Mouse (Mus musculus) G1E (cell line): Measurements from ENCODE around the gene Xpo4. TPM values are rescaled to one million over a fixed set of nuclear protein-coding genes. Genes with fewer than 3 reads are reported as not detected.

Experiments used
- ATAC-seq: 2 replicates; pipeline ENCODE4 v1.8.0; 2016; ENCODE audit warnings: mild to moderate bottlenecking; ENCODE audit not compliant: insufficient number of reproducible peaks, poor library complexity, low FRiP score, severe bottlenecking; ENCODE audit errors: extremely low read depth
- DNase-seq: peaks from one replicate; pipeline ENCODE4 v3.0.0; 2012; ENCODE audit warnings: low spot score
- H3K27me3 ChIP-seq: 2 replicates; pipeline ENCODE4 v1.6.1; 2012; ENCODE audit warnings: mild to moderate bottlenecking, low read length, inconsistent platforms; ENCODE audit not compliant: insufficient read depth
- H3K36me3 ChIP-seq: replicated peaks from 2 replicates; pipeline ENCODE3; 2012; ENCODE audit warnings: mild to moderate bottlenecking, inconsistent platforms
- H3K4me1 ChIP-seq: 2 replicates; pipeline ENCODE4 v1.6.1; 2012; ENCODE audit warnings: low read depth, low read length, inconsistent platforms, mixed read lengths; ENCODE audit not compliant: insufficient read depth
- H3K4me3 ChIP-seq: 2 replicates; pipeline ENCODE4 v1.5.1; 2012; ENCODE audit warnings: low read depth, mild to moderate bottlenecking, inconsistent platforms, low read length, moderate library complexity, mixed read lengths
- H3K9me3 ChIP-seq: replicated peaks from 2 replicates; pipeline ENCODE4 v1.6.1; 2012; ENCODE audit warnings: inconsistent platforms
- CTCF ChIP-seq: IDR thresholded peaks from 2 replicates; pipeline ENCODE4 v1.5.1; 2012; ENCODE audit warnings: low read depth, low read length, inconsistent platforms, mixed read lengths
- GATA1 ChIP-seq: IDR thresholded peaks from 2 replicates; pipeline ENCODE4 v1.6.1; 2012; ENCODE audit warnings: borderline replicate concordance, low read length, inconsistent platforms, mixed read lengths
- GATA2 ChIP-seq: IDR thresholded peaks from 2 replicates; pipeline ENCODE4 v1.6.1; 2012; ENCODE audit warnings: low read depth, low read length, inconsistent platforms, borderline replicate concordance
- POLR2AphosphoS5 ChIP-seq: IDR thresholded peaks from 2 replicates; pipeline ENCODE4 v1.6.1; 2012; ENCODE audit warnings: low read depth, low read length, inconsistent platforms; ENCODE audit not compliant: insufficient replicate concordance
- TAL1 ChIP-seq: conservative IDR thresholded peaks from 2 replicates; pipeline ENCODE4 v1.6.1; 2012; ENCODE audit warnings: low read depth, low read length, inconsistent platforms, mixed read lengths
- polyA plus RNA-seq: library from polyadenylated mRNA; stranded (reverse); fragments of >175 nt; gene quantifications from 2 replicates; pipeline ENCODE4 v1.2.3, GENCODE M21; 2012
- total RNA-seq, 2 experiments: library from RNA; stranded (forward) in 1 of 2; stranded (reverse) in 1 of 2; fragments of 200-1000 nt in 1 of 2; fragments of >200 nt in 1 of 2; fragmentation: Nextera tagmentation in 1 of 2; gene quantifications; 2 replicates each; pipeline ENCODE4 v1.2.3; 2014 to 2017

Xpo4 gene
- total and polyA plus RNA-seq, 3 experiments = 16.3 to 81.6 (median 45.0) TPM

DNA sequence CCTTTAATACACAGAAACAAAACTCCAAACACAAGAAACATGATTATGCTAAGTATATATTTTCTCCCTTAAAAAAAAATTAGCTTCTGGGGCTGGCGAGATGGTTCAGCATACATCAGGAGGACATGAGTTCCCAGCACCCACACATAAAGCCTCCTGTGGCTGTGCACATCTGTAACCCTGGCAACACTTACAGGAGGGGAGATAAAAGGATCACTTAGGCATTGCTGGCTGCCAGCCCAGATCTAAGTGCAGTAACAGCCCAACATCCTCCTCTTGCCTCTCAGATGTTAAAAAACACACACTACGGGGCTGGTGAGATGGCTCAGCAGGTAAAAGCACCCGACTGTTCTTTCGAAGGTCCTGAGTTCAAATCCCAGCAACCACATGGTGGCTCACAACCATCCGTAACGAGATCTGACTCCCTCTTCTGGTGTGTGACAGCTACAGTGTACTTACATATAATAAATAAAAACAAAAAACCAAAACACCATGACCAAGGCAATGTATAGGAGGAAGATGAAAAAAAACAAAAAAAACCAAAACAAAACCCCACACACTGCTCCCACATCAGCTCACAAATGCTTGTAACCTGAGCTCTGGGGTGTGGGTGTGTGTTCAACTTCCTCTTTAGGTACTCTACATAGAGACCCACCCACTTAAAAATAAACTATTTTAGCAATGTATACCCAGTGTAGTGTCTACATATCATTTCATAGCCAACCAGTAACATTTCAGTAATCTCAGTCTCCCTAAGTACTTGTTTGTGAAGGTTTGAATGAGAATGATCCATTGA is 90.2 kb downstream of the Xpo4 start:
- H3K9me3 ChIP-seq = no peaks in the 10 kb centered on the region
- TF ChIP-seq GATA2 = no peak
- TF ChIP-seq GATA1 = no peak
- TF ChIP-seq POLR2AphosphoS5 = no peak
- no peak for TF ChIP-seq TAL1
- no peak for TF ChIP-seq CTCF
- peaks cover 38% of the 10 kb centered on the region for H3K36me3 ChIP-seq
- peaks cover 21% of the 10 kb centered on the region for H3K4me1 ChIP-seq
- DNase-seq (no peak), ATAC-seq (no peak)
- no peaks in the 10 kb centered on the region for H3K27me3 ChIP-seq
- H3K4me3 ChIP-seq = no peak overlapping the region

DNA sequence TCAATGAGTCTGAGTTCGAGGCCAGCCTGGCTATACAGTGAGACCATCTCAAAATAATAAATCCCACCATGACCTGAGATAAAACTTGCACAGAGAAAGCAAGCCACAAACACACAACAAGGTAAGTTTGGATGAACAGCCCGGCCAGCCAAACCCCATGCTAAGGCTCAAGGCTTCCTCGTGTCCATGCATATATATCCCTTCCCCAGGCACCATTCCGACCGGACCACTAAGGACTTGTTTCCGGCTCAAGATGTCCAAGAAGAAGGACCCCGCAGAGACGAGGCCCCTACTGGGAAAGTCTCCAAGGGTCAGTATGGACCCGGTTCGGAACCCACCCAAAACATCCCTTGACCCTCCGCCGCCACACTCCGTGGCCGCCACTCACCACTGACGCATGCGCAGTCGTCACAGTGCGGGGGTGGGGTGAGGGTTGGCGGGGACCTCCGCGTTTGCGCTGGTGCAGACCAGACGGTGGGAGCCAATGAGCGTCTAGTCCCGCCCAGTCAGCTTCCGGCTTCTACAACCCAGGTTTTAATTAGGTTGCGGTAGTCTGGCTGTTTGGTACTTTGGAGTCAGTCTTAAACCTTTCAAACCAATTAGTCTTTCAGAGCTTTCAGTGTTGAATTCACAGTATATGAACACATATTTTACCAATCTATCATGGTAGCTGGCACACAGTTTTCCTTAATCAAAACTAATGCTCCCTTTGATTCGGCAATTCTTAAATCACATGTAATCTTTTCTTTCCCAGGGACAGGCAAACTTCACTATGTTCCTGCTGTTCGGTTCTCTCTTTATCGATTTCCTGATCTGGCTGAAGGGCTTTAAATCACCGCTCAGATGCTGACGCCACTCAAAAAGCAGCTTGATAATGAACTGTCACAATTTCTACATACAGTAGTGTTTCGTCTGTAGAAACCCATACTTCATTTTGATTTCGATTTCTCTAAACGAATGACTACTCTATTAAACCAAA is 93.8 kb downstream of the Xpo4 start, which contains the start of gene Eef1akmt1:
Gene Eef1akmt1 (minus strand): TSS at position 458 of the 979 bp plus-strand sequence.
- H3K4me3 ChIP-seq = peak within 1 kb of the TSS; percentile 77
- no peaks in the 10 kb centered on the region for H3K9me3 ChIP-seq
- no peak for TF ChIP-seq TAL1
- TF ChIP-seq GATA1 = no peak
- TF ChIP-seq CTCF = no peak
- no peak for TF ChIP-seq GATA2
- no peak for TF ChIP-seq POLR2AphosphoS5
- ATAC-seq (peak; percentile 97), DNase-seq (peak; percentile 92)
- no peaks in the 10 kb centered on the region for H3K27me3 ChIP-seq
- peaks cover 31% of the 10 kb centered on the region for H3K36me3 ChIP-seq
- H3K4me1 ChIP-seq = peaks cover 21% of the 10 kb centered on the region

DNA sequence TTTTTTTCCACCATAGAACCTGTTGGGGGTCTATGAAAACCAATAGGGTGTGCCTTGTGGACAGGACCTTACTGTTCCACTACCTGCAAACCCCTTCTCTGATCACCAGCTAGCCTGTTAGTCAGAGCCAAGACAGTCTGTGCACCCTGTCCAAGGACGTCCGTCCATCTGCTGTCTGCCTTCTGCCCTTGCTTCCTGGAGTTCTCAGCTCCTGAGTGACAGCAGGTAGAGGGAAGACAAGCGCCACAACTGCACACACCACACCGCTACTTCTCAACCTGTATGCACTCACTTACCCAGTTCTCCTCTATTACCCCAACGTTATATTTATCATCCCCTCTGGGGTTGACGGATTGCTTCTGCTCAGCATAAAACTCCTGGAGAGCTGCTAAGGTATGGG is 99.6 kb downstream of the Xpo4 start:
- TF ChIP-seq GATA2 (no peak), GATA1 (no peak), TAL1 (no peak), POLR2AphosphoS5 (no peak), CTCF (no peak)
- no peak for ATAC-seq
- Histone ChIP-seq H3K4me1 (peaks cover 6% of the 10 kb centered on the region), H3K9me3 (no peaks in the 10 kb centered on the region), H3K4me3 (no peak overlapping the region), H3K27me3 (no peaks in the 10 kb centered on the region), H3K36me3 (peaks cover 59% of the 10 kb centered on the region)
- no peak for DNase-seq

DNA sequence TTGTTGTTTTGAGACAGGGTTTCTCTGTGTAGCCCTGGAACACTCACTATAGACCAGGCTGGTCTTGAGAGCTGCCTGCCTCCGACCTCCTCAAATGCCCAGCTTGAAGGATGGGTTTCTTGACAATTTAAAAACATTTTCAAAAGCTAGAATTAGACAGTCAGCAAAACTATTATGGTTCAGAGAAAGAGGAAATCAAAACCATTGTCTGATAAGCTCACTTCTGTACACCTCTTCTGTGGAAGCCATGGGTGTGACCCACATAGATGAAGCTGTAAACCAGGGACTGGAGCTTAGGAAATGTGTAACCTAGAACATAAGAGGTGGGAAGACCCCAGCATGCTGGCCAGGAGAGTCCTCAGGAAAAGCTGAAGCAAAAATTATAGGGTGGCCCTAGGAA is 108.3 kb downstream of the Xpo4 start:
- no peaks in the 10 kb centered on the region for H3K27me3 ChIP-seq
- peaks cover 62% of the 10 kb centered on the region for H3K36me3 ChIP-seq
- no peak for ATAC-seq
- no peaks in the 10 kb centered on the region; the same call in 1 of the 2 replicates for H3K4me1 ChIP-seq
- H3K9me3 ChIP-seq = no peaks in the 10 kb centered on the region
- TF ChIP-seq GATA2 = no peak
- no peak for TF ChIP-seq POLR2AphosphoS5
- no peak for TF ChIP-seq GATA1
- no peak for TF ChIP-seq CTCF
- TF ChIP-seq TAL1 = no peak
- no peak overlapping the region for H3K4me3 ChIP-seq
- DNase-seq = no peak

DNA sequence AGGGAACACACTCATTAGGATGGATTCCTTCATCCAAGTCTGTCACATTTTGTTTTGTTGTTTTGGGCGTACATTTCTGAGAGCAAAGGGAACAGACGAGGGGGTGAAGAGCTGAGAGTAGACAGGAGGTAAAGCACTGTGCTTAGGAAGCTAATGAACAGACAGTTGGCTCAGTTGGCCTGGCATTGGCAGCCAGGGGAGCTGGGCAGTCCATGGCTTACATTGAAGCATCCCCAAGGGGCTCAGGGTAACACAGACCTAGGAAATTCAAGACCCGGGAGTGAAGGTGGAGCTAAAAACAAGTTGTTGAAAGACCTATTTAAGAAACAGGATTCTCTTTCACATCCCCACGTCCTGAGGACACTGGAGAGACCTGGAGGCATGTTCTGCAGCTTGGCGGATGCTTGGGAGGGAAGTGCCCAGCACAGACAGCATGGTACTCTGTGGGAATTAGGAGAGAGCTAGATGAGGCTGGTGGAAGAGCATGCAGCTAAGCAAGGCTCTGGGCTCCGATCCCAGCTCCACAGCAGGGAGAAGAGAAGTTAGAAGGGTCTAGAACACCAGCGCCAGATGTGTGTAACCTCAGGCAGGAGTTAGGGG is 109.7 kb downstream of the Xpo4 start:
- H3K4me1 ChIP-seq = no peaks in the 10 kb centered on the region; the same call in 1 of the 2 replicates
- peaks cover 55% of the 10 kb centered on the region for H3K36me3 ChIP-seq
- no peaks in the 10 kb centered on the region for H3K9me3 ChIP-seq
- H3K4me3 ChIP-seq = no peak overlapping the region
- no peak for TF ChIP-seq GATA2
- TF ChIP-seq GATA1 = no peak
- no peak for TF ChIP-seq POLR2AphosphoS5
- no peak for TF ChIP-seq TAL1
- TF ChIP-seq CTCF = no peak
- H3K27me3 ChIP-seq = no peaks in the 10 kb centered on the region
- ATAC-seq (no peak), DNase-seq (no peak)
